Mouse (Mus musculus): ENCODE measurements around the gene Zfp263. TPM values are rescaled to one million over a fixed set of nuclear protein-coding genes. Genes with fewer than 3 reads are reported as not detected.

The Zfp263 gene
- 20.1 and 21.2 TPM in 2 replicates for polyA plus RNA-seq (2014; fragmentation: Nextera tagmentation; extraction: Ambion mirVana)

DNA sequence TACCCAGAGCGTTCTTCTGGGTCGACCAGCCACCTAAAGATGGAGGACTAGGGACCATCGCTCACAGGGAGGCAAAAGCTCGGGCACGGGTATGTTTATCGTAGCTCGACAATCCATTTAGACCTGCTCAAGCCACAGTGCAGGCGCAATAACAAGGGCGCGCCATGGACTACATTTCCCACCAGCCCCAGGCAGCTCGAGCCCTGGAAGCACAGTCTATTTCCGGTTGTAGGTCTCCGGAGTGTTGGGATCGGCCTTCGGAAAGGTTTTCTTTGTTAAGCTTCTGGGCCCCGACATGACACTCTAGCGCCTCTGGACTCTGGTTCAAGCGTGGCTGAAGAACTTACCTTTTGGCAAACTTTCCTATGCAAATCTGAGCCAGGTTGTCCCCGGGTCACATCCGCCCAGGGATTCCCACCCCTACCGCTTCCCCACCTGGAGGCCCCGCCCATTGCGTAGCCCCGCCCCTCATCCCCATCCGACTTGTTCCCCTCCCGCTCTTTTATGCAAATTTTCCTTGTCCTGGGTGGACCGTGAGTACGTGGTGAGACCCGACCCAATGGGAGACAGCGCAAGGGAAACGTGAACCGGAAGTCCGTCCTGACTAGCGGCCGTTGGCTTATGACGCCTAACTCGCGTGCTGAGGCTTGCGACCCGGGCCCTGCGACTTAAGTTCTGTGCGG is at the start of gene Zfp263:
Gene Zfp263 (plus strand): TSS at position 591 of the 683 bp plus-strand sequence.
- Histone ChIP-seq H3K9ac (ENCODE audit: low read depth, low read length) (peak within 1 kb of the TSS; percentile 91), H3K27ac (ENCODE audit: low read depth, low read length) (peak within 1 kb of the TSS; percentile 81), H3K4me2 (peak within 1 kb of the TSS; percentile 85), H3K36me3 (ENCODE audit: control insufficient read depth, insufficient read depth, low read length) (peaks cover 18% of the 10 kb centered on the region), H3K9me3 (replicated peaks; ENCODE audit: control insufficient read depth, low read length) (peaks cover 7% of the 10 kb centered on the region), H3K4me3 (ENCODE audit: low read depth, low read length) (peak within 1 kb of the TSS; percentile 78), H3K4me1 (ENCODE audit: control insufficient read depth, insufficient read depth, low read length) (peaks cover 14% of the 10 kb centered on the region), H3K27me3 (ENCODE audit: control insufficient read depth, insufficient read depth, low read length) (peaks cover 2% of the 10 kb centered on the region; the same call in 1 of the 2 replicates)
- WGBS (ENCODE audit: insufficient replicate concordance) = under 1% methylated on average over 42 of the region's 42 CpGs
- ATAC-seq (replicated peaks; ENCODE audit: insufficient number of reproducible peaks, low FRiP score, low TSS enrichment) = peak; percentile 98

- WGBS (ENCODE audit: insufficient replicate concordance) = 76% methylated on average over 8 of the region's 8 CpGs
- no peaks in the 10 kb centered on the region for H3K9me3 ChIP-seq (replicated peaks; ENCODE audit: control insufficient read depth, low read length)
These were observed 44.6 kb upstream of the Zfp263 start for GRCm38 (mm10) chr16:3699281-3699680.

DNA sequence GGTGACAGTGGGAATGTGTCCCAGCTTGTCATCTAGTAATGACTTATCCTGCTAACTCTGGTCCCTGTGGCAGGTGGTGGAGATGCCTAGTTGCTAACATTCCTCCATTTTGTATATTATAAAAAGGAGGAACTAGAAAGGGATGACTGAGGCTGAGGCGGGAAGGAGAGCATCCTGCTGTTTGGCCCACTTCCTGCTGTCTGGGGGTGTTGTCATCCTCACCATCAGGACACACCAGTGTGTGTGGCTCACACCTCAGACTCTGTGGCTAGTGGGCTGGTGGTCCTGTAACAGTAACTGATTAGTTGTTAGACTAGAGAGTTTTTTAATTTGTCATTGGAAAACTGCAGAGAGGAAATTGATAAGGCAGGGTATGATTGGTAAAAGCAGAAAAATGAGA is 43.0 kb upstream of the Zfp263 start:
- Histone ChIP-seq H3K27ac (ENCODE audit: low read depth, low read length) (no peak overlapping the region), H3K4me3 (ENCODE audit: low read depth, low read length) (no peak overlapping the region), H3K9me3 (replicated peaks; ENCODE audit: control insufficient read depth, low read length) (no peaks in the 10 kb centered on the region), H3K27me3 (ENCODE audit: control insufficient read depth, insufficient read depth, low read length) (no peaks in the 10 kb centered on the region), H3K36me3 (ENCODE audit: control insufficient read depth, insufficient read depth, low read length) (no peaks in the 10 kb centered on the region), H3K4me1 (ENCODE audit: control insufficient read depth, insufficient read depth, low read length) (no peaks in the 10 kb centered on the region), H3K4me2 (no peak overlapping the region), H3K9ac (ENCODE audit: low read depth, low read length) (no peak overlapping the region)
- 44% methylated on average over 1 of the region's 1 CpGs for WGBS (ENCODE audit: insufficient replicate concordance)
- ATAC-seq (replicated peaks; ENCODE audit: insufficient number of reproducible peaks, low FRiP score, low TSS enrichment) = no peak

More at GRCm38 (mm10) chr16:3699281-3699680, 44.6 kb upstream of the Zfp263 start:
- H3K4me3 ChIP-seq (ENCODE audit: low read depth, low read length) = no peak overlapping the region
- no peaks in the 10 kb centered on the region for H3K4me1 ChIP-seq (ENCODE audit: control insufficient read depth, insufficient read depth, low read length)
- no peak for ATAC-seq (replicated peaks; ENCODE audit: insufficient number of reproducible peaks, low FRiP score, low TSS enrichment)
- H3K27me3 ChIP-seq (ENCODE audit: control insufficient read depth, insufficient read depth, low read length) = no peaks in the 10 kb centered on the region
- H3K27ac ChIP-seq (ENCODE audit: low read depth, low read length) = no peak overlapping the region
- H3K9ac ChIP-seq (ENCODE audit: low read depth, low read length) = no peak overlapping the region
- no peaks in the 10 kb centered on the region for H3K36me3 ChIP-seq (ENCODE audit: control insufficient read depth, insufficient read depth, low read length)
- H3K4me2 ChIP-seq = no peak overlapping the region

DNA sequence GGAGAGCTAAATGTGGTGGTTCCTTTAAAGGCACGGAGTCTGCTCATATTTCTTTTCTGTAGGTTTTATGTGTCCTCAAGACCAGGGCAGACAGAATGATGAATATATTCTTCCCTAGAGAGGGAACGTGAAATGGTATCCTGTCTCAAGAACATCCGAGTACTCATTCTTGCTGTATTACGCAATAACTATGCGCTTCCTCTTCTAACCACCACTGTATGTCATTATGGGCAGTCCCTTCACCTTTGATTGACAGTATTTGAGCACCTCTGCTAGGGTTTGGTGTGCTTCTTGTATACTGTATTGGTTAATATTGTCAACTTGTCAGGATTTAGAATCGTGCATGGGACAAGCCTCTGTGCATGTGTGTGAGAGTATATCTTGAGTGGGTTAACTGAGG is 37.2 kb upstream of the Zfp263 start:
- 78% methylated on average over 6 of the region's 6 CpGs for WGBS (ENCODE audit: insufficient replicate concordance)

DNA sequence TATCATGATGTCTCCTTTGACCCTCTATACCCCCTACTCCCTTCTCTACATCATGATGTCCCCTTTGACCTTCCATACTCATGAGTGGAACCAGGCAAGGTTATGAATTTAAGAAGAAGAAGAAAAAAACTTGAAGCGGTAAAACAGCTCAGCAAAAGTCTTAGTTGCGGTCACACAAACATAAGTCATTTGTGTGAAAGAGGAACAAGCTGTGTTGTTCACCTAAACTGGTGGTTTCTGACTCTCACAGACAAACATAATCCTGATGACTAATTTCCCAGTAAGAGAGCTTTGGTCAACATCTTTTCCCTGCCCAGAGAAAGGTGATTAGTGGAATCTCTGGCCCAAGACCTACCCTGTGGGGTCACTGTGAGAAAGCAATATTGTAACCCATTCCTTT is 29.2 kb upstream of the Zfp263 start:
- H3K36me3 ChIP-seq (ENCODE audit: control insufficient read depth, insufficient read depth, low read length) = no peaks in the 10 kb centered on the region
- no peak overlapping the region for H3K4me3 ChIP-seq (ENCODE audit: low read depth, low read length)
- H3K27me3 ChIP-seq (ENCODE audit: control insufficient read depth, insufficient read depth, low read length) = no peaks in the 10 kb centered on the region
- H3K9me3 ChIP-seq (replicated peaks; ENCODE audit: control insufficient read depth, low read length) = no peaks in the 10 kb centered on the region
- WGBS (ENCODE audit: insufficient replicate concordance) = 83% methylated on average over 2 of the region's 2 CpGs
- H3K9ac ChIP-seq (ENCODE audit: low read depth, low read length) = no peak overlapping the region
- H3K4me1 ChIP-seq (ENCODE audit: control insufficient read depth, insufficient read depth, low read length) = no peaks in the 10 kb centered on the region
- H3K4me2 ChIP-seq = no peak overlapping the region
- no peak for ATAC-seq (replicated peaks; ENCODE audit: insufficient number of reproducible peaks, low FRiP score, low TSS enrichment)
- no peak overlapping the region for H3K27ac ChIP-seq (ENCODE audit: low read depth, low read length)

More for the DNA sequence above, 37.2 kb upstream of the Zfp263 start:
- no peak for ATAC-seq (replicated peaks; ENCODE audit: insufficient number of reproducible peaks, low FRiP score, low TSS enrichment)
- H3K4me1 ChIP-seq (ENCODE audit: control insufficient read depth, insufficient read depth, low read length) = no peaks in the 10 kb centered on the region
- no peak overlapping the region for H3K4me2 ChIP-seq
- no peak overlapping the region for H3K4me3 ChIP-seq (ENCODE audit: low read depth, low read length)
- H3K27ac ChIP-seq (ENCODE audit: low read depth, low read length) = no peak overlapping the region
- H3K9me3 ChIP-seq (replicated peaks; ENCODE audit: control insufficient read depth, low read length) = no peaks in the 10 kb centered on the region
- H3K27me3 ChIP-seq (ENCODE audit: control insufficient read depth, insufficient read depth, low read length) = no peaks in the 10 kb centered on the region
- H3K9ac ChIP-seq (ENCODE audit: low read depth, low read length) = no peak overlapping the region
- no peaks in the 10 kb centered on the region for H3K36me3 ChIP-seq (ENCODE audit: control insufficient read depth, insufficient read depth, low read length)

DNA sequence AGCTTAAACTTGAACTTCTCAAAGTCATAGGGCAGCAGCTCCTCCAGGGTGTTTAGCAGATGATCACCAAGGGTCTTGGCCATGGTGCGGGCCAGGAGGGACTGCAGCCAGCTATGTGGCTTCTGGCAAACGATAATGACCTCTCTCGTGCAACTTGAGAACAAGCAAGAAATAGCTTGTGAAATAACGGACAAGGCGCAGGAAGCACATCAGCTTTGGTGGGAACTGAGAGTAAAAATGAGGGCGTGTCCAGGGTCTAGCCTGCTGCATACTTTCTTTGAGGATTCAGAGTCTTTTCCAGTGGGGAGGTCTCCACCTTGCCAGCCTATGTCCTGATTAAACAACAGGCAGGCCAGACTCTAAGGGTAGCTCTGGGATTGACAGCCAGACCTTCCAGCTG is 25.9 kb upstream of the Zfp263 start, which contains the start of gene Mefv:
Gene Mefv (minus strand): TSS at position 118 of the 400 bp plus-strand sequence.
- no peaks in the 10 kb centered on the region for H3K4me1 ChIP-seq (ENCODE audit: control insufficient read depth, insufficient read depth, low read length)
- 76% methylated on average over 6 of the region's 6 CpGs for WGBS (ENCODE audit: insufficient replicate concordance)
- H3K4me3 ChIP-seq (ENCODE audit: low read depth, low read length) = no peak within 1 kb of the TSS
- no peak within 1 kb of the TSS for H3K9ac ChIP-seq (ENCODE audit: low read depth, low read length)
- H3K36me3 ChIP-seq (ENCODE audit: control insufficient read depth, insufficient read depth, low read length) = no peaks in the 10 kb centered on the region
- H3K9me3 ChIP-seq (replicated peaks; ENCODE audit: control insufficient read depth, low read length) = no peaks in the 10 kb centered on the region
- no peak for ATAC-seq (replicated peaks; ENCODE audit: insufficient number of reproducible peaks, low FRiP score, low TSS enrichment)
- no peak within 1 kb of the TSS for H3K4me2 ChIP-seq
- no peaks in the 10 kb centered on the region for H3K27me3 ChIP-seq (ENCODE audit: control insufficient read depth, insufficient read depth, low read length)
- no peak within 1 kb of the TSS for H3K27ac ChIP-seq (ENCODE audit: low read depth, low read length)

GRCm38 (mm10) chr16:3723231-3723630 is 20.7 kb upstream of the Zfp263 start:
- no peaks in the 10 kb centered on the region for H3K36me3 ChIP-seq (ENCODE audit: control insufficient read depth, insufficient read depth, low read length)
- H3K4me1 ChIP-seq (ENCODE audit: control insufficient read depth, insufficient read depth, low read length) = no peaks in the 10 kb centered on the region
- H3K4me3 ChIP-seq (ENCODE audit: low read depth, low read length) = no peak overlapping the region
- H3K9ac ChIP-seq (ENCODE audit: low read depth, low read length) = no peak overlapping the region
- no peaks in the 10 kb centered on the region for H3K27me3 ChIP-seq (ENCODE audit: control insufficient read depth, insufficient read depth, low read length)
- H3K9me3 ChIP-seq (replicated peaks; ENCODE audit: control insufficient read depth, low read length) = no peaks in the 10 kb centered on the region
- ATAC-seq (replicated peaks; ENCODE audit: insufficient number of reproducible peaks, low FRiP score, low TSS enrichment) = no peak
- no peak overlapping the region for H3K27ac ChIP-seq (ENCODE audit: low read depth, low read length)
- whole genome bisulfite sequencing (ENCODE audit: insufficient replicate concordance) = 71% methylated on average over 3 of the region's 3 CpGs
- no peak overlapping the region for H3K4me2 ChIP-seq

- no peaks in the 10 kb centered on the region for H3K4me1 ChIP-seq (ENCODE audit: control insufficient read depth, insufficient read depth, low read length)
- 78% methylated on average over 6 of the region's 6 CpGs for WGBS (ENCODE audit: insufficient replicate concordance)
- H3K4me3 ChIP-seq (ENCODE audit: low read depth, low read length) = no peak overlapping the region
These were observed 15.7 kb upstream of the Zfp263 start for GRCm38 (mm10) chr16:3727980-3728720.

More at GRCm38 (mm10) chr16:3727980-3728720, 15.7 kb upstream of the Zfp263 start:
- Histone ChIP-seq H3K27me3 (ENCODE audit: control insufficient read depth, insufficient read depth, low read length) (no peaks in the 10 kb centered on the region), H3K27ac (ENCODE audit: low read depth, low read length) (no peak overlapping the region), H3K36me3 (ENCODE audit: control insufficient read depth, insufficient read depth, low read length) (no peaks in the 10 kb centered on the region), H3K4me2 (no peak overlapping the region), H3K9ac (ENCODE audit: low read depth, low read length) (no peak overlapping the region), H3K9me3 (replicated peaks; ENCODE audit: control insufficient read depth, low read length) (no peaks in the 10 kb centered on the region)
- no peak for ATAC-seq (replicated peaks; ENCODE audit: insufficient number of reproducible peaks, low FRiP score, low TSS enrichment)
